Mouse (Mus musculus) cortical plate, adult 2 months (tissue): ENCODE measurements around the gene Fancc. TPM values are rescaled to one million over a fixed set of nuclear protein-coding genes. Genes with fewer than 3 reads are reported as not detected.
"Not testable (repeated sequence)": the region's sequence is repeated elsewhere in the genome, so short reads cannot be mapped to it uniquely, and the experiment has no call there.

Source experiments
- H3K27ac ChIP-seq: fragments of 200-500 bp; 2 replicates; pipeline ENCODE4 v1.5.1; 2012; ENCODE audit warnings: low read length, control low read depth, inconsistent platforms; ENCODE audit not compliant: insufficient read depth
- H3K4me1 ChIP-seq: fragments of 200-500 bp; 2 replicates; pipeline ENCODE4 v1.6.1; 2011; ENCODE audit warnings: low read length; ENCODE audit not compliant: control insufficient read depth, insufficient read depth
- H3K4me3 ChIP-seq: fragments of 200-500 bp; 2 replicates; pipeline ENCODE4 v1.5.1; 2011; ENCODE audit warnings: mild to moderate bottlenecking, low read length, control low read depth; ENCODE audit not compliant: insufficient read depth
- CTCF ChIP-seq: fragments of 200-500 bp; IDR thresholded peaks from 2 replicates; pipeline ENCODE4 v1.5.1; 2011; ENCODE audit warnings: mild to moderate bottlenecking, control low read depth, low read length; ENCODE audit not compliant: insufficient read depth; ENCODE audit errors: extremely low read depth
- POLR2A ChIP-seq: fragments of 200-500 bp; IDR thresholded peaks from 2 replicates; pipeline ENCODE4 v1.6.1; 2011; ENCODE audit warnings: mild to moderate bottlenecking, low read length, control low read depth; ENCODE audit not compliant: insufficient read depth; ENCODE audit errors: extremely low read depth
- polyA plus RNA-seq: library from polyadenylated mRNA; depleted of rRNA; stranded (reverse); fragments of >200 nt; gene quantifications from 2 replicates; pipeline ENCODE4 v1.2.3, GENCODE M21; 2012

Gene Fancc
- polyA plus RNA-seq, 1 experiment, result 12.3 TPM

DNA sequence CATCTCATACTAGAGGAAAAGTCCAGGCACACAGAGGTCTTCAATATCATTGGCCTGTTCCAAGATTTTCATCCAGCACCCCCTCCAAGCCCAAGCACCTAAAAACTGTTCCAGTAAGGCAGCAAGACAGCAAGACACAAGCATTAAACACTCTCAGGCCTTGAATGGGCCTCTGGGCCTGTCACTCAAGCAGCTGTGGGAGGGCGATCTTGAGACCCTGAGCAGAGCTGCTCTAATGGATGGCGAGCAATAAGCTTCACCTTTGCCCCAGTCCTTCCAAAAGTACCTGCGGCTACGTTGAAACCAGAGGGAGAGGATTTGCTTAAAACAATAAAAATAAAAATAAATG lies 66.4 kb downstream of the Fancc start:
- TF ChIP-seq CTCF (no peak), POLR2A (no peak)
- Histone ChIP-seq H3K4me3 (peak overlapping the region; percentile 71), H3K4me1 (peaks cover 1% of the 10 kb centered on the region; the same call in 1 of the 2 replicates), H3K27ac (0 out of 2 replicates have a peak overlapping the region, but pooled peaks have one; percentile 21)

DNA sequence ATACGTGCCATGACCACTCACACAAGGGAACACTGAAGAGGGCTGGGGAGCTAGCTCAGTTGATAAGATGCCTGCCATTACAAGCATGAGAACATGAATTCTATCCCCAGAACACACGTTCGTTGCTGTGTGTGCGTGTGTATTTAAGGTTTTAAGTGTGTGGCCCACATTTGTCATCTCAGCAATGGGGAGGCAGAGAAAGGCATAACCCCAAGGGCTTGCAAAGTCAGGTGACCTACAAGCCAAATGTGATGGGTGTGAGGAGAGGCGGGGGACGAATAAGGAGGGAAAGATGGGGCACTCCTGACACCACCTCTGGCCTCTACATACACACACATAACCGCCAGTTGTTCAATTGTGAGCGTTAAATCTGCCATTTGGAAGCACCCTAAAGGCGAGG lies 66.9 kb downstream of the Fancc start:
- Histone ChIP-seq H3K4me1 (peaks cover 1% of the 10 kb centered on the region; the same call in 1 of the 2 replicates), H3K4me3 (peak overlapping the region; percentile 71; the same call in 1 of the 2 replicates), H3K27ac (0 out of 2 replicates have a peak overlapping the region, but pooled peaks have one; percentile 21)
- TF ChIP-seq POLR2A (no peak), CTCF (no peak)

GRCm38 (mm10) chr13:63428211-63428610 lies 68.9 kb downstream of the Fancc start:
- H3K4me1 ChIP-seq, H3K27ac ChIP-seq, H3K4me3 ChIP-seq: not testable (repeated sequence)

- Histone ChIP-seq H3K4me3 (no peak overlapping the region), H3K27ac (no peak overlapping the region), H3K4me1 (no peaks in the 10 kb centered on the region; the same call in 1 of the 2 replicates)
- no peak for TF ChIP-seq CTCF
- TF ChIP-seq POLR2A, result no peak
These were observed 74.0 kb downstream of the Fancc start for GRCm38 (mm10) chr13:63423060-63423459.

DNA sequence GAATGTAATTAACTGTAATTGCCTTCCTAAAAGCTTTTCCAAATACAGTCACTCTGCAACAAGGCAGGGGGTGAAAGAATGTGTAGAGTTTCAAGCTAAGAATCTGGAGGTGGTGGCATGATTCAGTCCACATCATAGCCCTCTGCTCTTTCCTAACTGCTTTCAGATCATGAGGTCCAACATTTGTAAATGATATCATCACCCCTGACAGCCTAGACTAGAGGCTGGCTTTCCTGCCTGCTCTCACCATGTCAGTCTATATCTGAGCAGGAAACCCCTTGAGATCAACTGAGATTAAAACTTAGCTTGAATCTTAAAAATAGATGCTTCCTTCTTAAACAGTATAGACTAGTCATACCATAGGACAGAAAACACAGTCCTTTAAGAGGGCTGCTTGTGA lies 75.9 kb downstream of the Fancc start:
- H3K27ac ChIP-seq, result no peak overlapping the region
- H3K4me1 ChIP-seq, result no peaks in the 10 kb centered on the region; the same call in 1 of the 2 replicates
- TF ChIP-seq CTCF (no peak), POLR2A (no peak)
- H3K4me3 ChIP-seq, result no peak overlapping the region

DNA sequence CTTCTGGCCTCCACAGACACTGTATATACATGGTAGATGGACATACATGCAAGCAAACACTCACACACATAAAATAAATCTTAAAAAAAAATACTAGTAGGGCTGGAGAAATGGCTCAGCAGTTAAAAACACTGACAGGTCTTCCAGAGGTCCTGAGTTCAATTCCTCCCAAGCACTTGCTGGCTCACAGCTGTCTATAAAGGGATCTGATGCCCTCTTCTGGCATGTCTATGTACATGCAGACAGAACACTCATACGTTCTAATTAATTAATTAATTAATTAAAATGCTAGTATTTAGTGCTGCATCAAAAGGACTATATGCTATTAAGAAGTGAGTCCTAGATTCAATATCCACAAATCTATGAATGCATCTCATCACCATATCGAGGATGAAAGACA lies 78.9 kb downstream of the Fancc start:
- no peak overlapping the region for H3K27ac ChIP-seq
- H3K4me3 ChIP-seq, result no peak overlapping the region
- no peak for TF ChIP-seq CTCF
- no peak for TF ChIP-seq POLR2A
- H3K4me1 ChIP-seq, result no peaks in the 10 kb centered on the region; the same call in 1 of the 2 replicates

DNA sequence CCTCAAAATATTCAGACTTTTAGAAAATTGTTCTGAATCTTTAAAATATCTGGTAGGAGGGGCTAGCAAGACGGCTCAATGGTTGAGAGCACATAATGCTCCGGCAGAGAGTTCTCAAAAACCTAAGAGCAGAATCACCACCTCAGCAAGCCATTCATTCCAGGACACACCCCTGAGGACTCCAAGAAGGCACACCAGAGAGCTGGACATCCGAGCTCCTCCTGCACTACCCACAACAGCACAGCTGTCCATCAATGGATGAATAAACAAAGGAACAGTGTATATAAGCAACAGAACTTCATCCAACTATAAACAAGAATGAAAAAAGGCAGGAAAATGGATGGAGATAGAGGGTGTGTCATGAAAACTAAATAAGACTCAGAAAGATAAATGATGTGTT lies 80.3 kb downstream of the Fancc start:
- Histone ChIP-seq H3K4me1 (no peaks in the 10 kb centered on the region; the same call in 1 of the 2 replicates), H3K27ac (no peak overlapping the region), H3K4me3 (no peak overlapping the region)
- no peak for TF ChIP-seq POLR2A
- TF ChIP-seq CTCF, result no peak

- Histone ChIP-seq H3K27ac (no peak overlapping the region), H3K4me3 (no peak overlapping the region), H3K4me1 (no peaks in the 10 kb centered on the region)
- no peak for TF ChIP-seq CTCF
- TF ChIP-seq POLR2A, result no peak
These were observed 84.4 kb downstream of the Fancc start for GRCm38 (mm10) chr13:63412662-63413061.

- Histone ChIP-seq H3K4me1 (no peaks in the 10 kb centered on the region), H3K4me3 (no peak overlapping the region), H3K27ac (no peak overlapping the region)
- TF ChIP-seq CTCF (no peak), POLR2A (no peak)
These were observed 85.6 kb downstream of the Fancc start for GRCm38 (mm10) chr13:63411310-63412022.

GRCm38 (mm10) chr13:63410578-63411298 lies 86.3 kb downstream of the Fancc start:
- no peak for TF ChIP-seq POLR2A
- no peak for TF ChIP-seq CTCF
- Histone ChIP-seq H3K4me1 (no peaks in the 10 kb centered on the region), H3K27ac (no peak overlapping the region), H3K4me3 (no peak overlapping the region)
